Mouse (Mus musculus) gastrocnemius, postnatal 36 days (tissue): Measurements from ENCODE around the gene Ankrd50. TPM values are rescaled to one million over a fixed set of nuclear protein-coding genes. Genes with fewer than 3 reads are reported as not detected.

Experiments used
- DNase-seq, 2 experiments: peaks; one replicate each; pipeline ENCODE4 v3.0.0; 2022
- intact Hi-C: fragments of 180-260 bp; cut with DNase I; formaldehyde crosslinking; loops from one replicate; pipeline ENCODE4 v1.15.1; 2025
- long read RNA-seq, 2 experiments: library from polyadenylated mRNA; stranded (forward); transcript quantifications; one replicate each; pipeline ENCODE4 v2.0.0; 2021
- total RNA-seq, 2 experiments: library from RNA; stranded (reverse); gene quantifications; 2 replicates each; pipeline ENCODE4 v1.2.3; 2021

The Ankrd50 gene
- 10 to 100 TPM in 1 of 2 experiments, 1 to 10 TPM in 1; 9.7 to 10.6 TPM for total RNA-seq
- long read RNA-seq, experiment 1, partial matches to known transcripts = 0 of 1 reads
- long read RNA-seq, experiment 1, other reads (novel, unspliced or antisense) = 1 of 1 reads
- long read RNA-seq, experiment 2, partial matches to known transcripts = 0 of 3 reads
- long read RNA-seq, experiment 2, other reads (novel, unspliced or antisense) = 2 of 3 reads

DNA sequence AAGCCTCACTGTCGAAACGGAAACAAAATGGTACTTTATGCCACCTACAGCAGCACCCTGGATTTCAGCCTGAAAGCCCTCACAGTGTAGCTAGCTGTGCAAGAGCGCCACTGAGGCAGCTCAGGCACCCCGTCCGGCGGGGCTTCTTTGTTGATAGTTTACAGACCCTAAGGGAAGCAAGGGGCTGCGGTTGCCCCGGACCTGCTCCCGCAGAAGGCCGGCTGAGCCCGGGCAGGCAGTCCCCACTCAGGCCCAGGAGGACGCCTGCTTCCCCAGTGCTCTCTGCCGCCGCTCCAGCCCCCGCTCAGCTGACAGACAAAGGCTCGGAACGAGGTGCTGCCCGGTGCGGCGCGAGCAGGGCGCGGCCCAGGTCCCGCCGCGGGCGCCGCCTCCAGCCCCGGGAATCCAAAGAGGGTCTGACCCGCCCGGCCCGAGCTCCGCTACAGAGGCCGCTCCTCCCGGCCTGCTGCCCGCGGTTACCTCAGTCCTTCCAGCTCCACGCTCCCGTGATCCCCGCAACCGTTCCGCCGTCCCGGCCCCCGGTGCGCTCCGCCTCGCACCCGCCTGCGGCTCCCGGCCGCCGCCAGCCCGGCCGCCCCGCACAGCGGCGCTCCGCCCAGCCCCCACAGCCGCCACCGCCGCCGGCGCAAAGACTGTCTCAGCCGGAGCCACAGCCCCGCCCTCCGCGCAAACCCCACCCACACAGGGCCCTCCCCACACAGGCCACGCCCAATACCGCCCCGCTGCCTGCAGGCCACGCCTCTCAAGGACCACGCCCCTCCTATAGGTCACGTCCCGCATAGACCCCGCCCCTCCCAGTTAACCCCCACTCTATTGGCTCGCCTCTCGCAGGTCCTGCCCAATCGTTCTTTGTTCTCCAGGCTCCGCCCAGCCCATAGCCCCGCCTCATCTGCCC is at the start of gene Ankrd50:
Gene Ankrd50 (minus strand): TSS at position 654 of the 916 bp plus-strand sequence.
- intact Hi-C loops = loop anchor here (10.0 kb wide), 1 partner anchor 230 kb away; no protein-coding TSS in a partner anchor
- peak; percentile 99 for DNase-seq

DNA sequence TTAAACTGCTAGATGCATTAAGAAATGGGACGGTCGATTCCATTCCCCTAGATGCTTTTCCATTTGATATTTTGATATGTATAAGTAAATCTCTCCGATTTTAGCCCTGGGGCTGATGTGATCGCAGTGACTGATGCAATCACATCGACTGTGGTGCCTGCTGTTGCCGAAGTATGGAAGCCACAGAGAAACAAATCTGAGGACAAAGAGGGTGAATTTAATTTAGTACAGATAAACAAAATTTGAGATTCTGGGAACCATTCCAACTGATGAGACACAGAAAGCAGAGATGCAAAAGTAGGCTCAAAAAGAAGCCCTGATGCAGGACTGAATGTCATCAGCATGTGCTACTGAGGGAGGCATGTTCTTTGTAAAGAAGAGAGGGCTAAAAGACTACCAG is 49.6 kb upstream of the Ankrd50 start:
- no peak for DNase-seq
- intact Hi-C loops = no loop called here

DNA sequence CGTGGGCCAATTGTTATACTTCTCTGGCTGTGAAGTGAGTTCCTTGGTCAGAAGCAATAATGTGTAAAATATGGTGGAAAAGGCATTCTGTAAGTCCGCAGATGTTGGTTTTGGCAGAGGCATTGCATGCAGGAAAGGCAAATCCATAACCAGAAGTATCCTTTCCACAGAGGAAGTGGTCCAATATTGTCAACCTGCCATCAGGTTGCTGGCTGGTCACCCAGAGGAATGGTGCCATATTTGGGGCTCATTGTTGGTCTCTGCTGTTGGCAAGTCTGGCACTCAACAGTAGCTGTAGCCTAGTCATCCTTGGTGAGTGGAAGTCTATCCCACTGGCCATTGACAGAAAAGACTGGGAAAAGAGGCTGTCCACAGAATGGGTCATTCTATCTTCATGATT is 35.8 kb upstream of the Ankrd50 start:
- intact Hi-C loops = no loop called here
- no peak for DNase-seq

DNA sequence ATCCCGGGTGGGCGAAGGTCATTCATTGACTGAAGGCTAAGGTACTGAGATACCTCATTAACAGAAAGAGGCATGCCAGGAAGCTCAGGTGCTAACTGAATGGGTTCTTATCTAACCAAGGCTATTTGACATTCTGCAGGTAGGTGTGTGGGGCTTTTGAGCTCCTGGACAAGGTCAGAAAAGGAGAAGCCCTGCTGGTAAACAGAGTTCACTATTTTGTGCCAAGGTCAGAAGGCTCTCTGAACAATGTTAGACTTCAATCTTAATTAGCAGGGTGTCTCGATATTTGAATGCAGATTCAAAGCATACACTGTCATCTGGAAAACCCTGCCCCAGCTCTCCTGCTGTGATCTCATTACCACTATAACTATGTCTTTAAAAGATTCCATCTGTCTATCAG is 35.3 kb upstream of the Ankrd50 start:
- intact Hi-C loops = no loop called here
- DNase-seq = no peak

DNA sequence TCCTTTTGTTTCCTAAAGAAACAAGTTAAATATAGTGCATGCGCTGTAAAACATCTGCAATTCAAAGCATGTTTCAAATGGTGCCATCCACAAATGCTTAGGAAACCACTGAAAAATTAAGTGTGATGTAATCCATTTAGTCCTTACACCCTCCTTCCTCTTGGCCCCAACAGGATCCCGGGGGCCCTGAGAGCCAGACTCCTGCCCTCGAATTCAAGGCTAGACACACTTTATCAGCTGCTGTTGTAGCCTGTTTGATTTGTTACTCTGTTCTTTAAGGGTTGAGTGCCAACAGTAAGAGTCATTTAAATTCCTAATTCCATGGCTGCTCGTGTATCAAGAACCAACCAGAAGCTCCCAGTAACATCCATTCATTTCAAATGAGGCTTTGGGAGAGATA is 19.0 kb upstream of the Ankrd50 start:
- intact Hi-C loops = no loop called here
- no peak for DNase-seq

DNA sequence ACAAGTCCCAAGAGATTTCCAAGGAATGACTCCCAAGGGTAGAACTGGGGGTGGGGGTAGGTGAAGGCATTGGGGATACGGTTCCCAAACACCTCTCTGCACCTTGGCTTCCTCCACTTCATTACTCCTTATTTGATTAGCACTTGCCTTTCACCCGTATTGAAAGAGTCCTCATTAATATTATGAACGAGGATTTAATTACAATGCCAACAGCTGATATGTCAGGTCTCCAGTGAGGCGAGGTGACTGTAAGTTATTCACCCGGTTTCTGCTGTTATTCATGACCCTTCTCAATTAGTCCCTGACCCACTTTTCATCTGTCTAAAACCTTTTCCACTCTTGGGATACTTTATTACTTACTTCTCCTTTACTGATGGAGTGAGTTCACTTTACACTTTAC is 17.5 kb upstream of the Ankrd50 start:
- no peak for DNase-seq
- intact Hi-C loops = no loop called here

DNA sequence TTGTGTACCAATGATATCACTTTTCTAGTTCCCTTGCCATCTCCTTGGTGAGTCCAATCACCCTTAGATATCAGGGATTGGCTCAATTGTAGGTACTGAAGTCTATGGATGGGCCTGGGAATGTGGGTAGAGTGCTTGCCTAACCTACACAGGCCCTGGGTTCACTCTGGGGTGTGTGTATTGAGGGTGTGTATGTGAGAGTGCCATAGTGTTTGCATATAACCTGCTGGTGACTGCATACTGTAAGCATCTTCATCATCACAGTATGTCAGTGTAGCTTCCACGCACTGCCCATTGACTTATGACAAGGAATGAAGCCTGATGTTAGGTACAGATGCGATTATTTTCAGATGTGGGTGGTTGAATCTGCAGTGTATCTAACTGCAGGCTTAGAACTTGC is 17.1 kb upstream of the Ankrd50 start:
- DNase-seq = no peak
- intact Hi-C loops = no loop called here

DNA sequence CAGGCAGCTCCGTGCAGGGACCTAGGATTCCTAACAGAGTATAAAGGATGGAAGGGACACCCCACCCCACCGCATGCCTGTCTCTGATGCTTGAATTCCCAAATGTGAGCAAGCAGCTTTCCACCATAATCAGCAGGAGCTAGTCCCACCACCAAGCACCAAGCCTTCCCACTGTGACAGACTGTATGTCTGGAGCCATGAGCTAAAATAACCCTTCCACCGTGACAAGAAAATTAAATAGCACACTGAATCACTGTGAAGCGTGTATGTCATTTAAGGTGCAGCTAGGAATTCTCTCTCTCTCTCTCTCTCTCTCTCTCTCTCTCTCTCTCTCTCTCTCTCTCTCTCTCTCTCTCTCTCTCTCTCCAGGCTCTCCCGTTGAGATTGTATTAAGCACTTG is 16.7 kb upstream of the Ankrd50 start:
- intact Hi-C loops = no loop called here
- DNase-seq = no peak

DNA sequence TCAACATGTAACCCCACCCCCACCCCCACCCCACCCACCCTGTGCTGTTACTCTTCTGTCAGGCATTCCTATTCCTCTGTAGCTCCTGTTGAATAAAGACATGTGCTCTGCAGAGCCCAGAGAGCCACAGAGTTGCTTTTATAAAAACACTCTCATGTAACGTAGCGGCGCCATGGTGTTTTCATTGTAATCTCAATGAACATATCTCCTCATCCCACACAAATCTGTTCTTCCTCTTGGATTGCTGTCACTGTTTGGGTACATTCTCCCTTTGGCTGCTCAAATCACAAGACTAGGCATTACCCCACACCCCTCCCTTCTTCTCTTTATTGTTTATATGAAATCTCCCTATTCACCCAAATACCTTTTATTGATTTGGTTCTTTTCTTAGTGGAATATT is 13.9 kb upstream of the Ankrd50 start:
- DNase-seq = no peak
- intact Hi-C loops = no loop called here

DNA sequence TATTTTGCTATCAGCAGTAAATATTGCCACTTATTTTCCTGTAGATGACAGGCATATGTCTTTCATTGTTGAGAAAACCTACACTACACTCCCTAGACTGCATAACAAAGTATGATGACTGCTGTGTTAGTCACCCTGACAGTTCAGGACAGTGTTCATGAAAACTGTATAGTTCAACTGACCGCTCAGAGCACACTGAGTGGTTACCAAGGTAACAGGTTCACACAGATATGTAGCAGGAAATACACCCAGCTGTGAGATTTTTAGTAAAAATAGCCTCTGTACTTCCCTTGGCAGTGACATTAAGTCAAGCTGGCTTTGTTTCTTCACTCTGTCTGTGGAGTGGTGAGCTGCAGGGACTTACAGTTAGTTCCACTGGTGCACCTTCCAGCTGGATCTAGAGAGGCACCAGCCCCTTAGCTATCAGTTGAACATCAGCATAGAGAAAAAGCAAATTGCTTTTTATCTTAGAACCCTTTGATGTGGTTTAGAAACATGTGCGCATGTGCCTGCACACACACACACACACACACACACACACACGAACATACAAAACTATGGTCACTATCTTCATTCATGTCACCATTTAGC is 12.2 kb upstream of the Ankrd50 start:
- intact Hi-C loops = no loop called here
- no peak for DNase-seq

DNA sequence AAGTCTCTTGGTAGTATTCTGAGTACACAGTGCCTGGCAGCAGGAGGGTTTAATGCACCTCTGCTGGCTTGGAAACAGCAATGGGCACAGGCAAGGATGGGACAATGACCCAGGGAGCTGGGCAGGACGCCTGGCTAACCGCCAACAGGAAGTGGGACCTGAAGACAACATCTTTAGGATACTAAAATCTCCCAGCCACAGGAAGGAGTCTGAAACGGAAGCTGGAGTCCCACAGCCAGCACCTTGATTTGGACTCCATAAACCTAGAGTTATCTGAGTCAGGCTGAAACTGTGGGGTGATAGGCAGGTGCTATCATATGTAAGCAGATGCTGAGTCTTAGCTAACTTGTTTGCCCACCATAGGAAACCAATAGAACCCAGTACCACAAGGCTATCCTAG is 7.1 kb upstream of the Ankrd50 start:
- intact Hi-C loops = no loop called here
- DNase-seq = no peak

DNA sequence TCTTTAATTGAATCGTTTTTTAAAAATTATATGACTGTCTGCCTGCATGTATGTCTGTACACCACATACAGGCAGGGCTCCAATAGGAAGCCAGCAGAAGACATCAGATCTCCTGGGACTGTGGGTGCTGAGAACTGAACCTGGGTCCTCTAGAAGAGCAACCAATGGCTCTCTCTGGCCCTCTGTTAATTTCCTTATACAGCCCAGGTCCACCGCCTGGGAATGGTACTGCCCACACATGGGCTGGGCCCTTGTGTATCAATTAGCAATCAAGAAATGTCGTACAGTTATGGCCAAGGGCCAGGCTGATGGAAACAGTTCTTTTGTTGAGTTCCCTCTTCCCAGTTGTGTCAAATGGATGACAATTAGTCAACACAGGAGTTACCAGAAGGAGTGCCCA is 6.6 kb upstream of the Ankrd50 start:
- intact Hi-C loops = no loop called here
- DNase-seq = no peak

DNA sequence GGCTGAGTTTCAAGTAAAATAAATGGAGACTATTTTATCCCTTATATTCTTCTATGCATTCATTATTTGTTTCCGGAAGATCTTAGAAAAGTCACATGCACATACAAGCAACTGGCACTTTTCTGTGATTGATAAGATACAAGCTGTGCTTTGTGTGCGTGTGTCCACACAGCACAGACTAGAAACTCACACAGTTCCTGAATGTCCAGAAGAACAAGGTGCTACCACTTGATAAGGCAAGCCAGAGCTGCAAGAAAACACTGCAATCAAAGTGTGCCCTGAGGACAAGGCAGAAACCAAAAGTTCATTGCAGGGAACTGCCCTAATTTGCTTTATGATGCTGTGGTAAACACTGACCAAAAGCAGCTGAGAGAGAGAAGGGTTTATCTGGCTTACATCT is 6.1 kb upstream of the Ankrd50 start:
- DNase-seq = no peak
- intact Hi-C loops = no loop called here

DNA sequence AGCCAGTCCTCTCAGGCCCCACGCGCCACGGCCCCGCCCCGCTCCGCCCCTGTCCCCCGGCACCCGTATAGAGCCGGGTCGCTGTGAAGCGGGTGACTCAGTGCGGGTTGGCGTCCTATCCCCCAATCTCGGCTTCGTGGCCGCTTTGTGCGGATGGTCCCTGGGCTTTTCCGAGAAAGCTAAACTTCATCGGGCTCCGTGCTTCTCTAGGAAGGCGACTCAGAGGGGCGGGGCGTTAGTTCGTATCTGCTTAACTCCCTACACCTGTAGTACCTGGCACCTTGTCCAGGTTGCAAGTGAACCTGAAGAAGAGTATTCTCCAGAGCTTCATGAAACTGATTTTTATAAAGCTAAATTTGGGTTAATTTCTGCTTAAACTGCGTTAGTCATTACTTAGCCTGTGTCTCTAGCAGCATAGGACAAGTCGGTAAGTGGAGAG is 482 bp upstream of the Ankrd50 start:
- intact Hi-C loops = loop anchor here (10.0 kb wide), 1 partner anchor 230 kb away; no protein-coding TSS in a partner anchor
- no peak for DNase-seq

DNA sequence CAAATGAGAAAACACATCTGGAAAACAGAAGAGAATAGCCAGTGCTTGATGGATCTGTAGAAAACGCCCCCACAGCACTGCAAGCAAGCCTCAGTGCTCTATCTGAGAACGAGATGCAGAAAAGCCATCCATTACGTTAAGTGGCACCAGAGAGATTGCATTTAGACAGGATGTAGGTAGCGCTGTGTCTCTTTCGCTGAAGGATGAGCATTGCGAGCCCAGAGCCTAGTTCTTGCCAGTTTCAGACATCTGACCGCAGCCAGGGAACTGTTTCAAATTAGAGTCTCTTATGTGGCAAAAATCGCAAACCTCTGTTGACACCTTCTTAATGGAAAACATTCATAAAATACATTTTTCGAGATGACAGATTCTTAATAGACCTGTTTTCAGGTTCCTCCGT is 1.1 kb downstream of the Ankrd50 start:
- no peak for DNase-seq

DNA sequence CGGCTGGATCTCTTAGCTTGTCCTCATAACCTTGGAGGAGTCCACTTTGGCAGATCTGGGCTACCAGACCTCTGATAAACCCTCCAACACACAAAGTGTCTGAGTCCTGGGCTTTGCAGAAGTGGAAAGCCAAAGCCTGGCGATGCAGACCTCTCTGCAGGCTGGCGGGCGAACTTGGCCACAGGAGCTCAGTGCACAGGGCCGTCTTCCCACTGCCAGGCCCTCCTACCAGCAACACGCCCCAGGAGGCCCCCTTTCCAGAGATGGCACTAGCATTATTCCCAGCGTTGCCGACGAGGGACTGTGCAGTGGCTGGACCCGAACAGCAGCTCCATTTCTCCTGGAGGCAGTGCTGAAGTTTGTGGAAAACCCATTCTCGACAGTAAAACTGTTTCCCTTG is 1.9 kb downstream of the Ankrd50 start:
- no peak for DNase-seq
- intact Hi-C loops = loop anchor here (10.0 kb wide), 1 partner anchor 228 kb away; no protein-coding TSS in a partner anchor

More for the DNA sequence above, 1.1 kb downstream of the Ankrd50 start:
- intact Hi-C loops = loop anchor here (10.0 kb wide), 1 partner anchor 229 kb away; no protein-coding TSS in a partner anchor

DNA sequence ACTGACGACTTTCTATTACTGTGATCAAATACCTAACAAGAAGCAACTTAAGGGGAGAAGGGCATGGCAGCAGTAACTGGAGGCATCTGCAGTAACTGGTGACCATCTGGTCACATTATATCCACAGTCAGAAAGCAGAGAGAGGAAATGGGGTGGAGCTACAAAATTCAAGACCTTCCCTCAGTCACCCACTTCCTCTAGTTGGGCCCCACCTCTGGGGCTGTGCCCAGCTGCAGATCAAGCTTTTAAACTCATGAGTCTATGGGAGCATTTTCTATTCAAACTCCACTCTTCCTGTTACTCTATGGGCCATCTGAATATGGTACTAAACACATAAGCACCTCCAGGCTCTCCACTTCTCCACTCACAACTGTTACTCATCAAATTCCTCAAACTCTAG is 3.5 kb downstream of the Ankrd50 start:
- intact Hi-C loops = loop anchor here (10.0 kb wide), 1 partner anchor 226 kb away; no protein-coding TSS in a partner anchor
- no peak for DNase-seq

DNA sequence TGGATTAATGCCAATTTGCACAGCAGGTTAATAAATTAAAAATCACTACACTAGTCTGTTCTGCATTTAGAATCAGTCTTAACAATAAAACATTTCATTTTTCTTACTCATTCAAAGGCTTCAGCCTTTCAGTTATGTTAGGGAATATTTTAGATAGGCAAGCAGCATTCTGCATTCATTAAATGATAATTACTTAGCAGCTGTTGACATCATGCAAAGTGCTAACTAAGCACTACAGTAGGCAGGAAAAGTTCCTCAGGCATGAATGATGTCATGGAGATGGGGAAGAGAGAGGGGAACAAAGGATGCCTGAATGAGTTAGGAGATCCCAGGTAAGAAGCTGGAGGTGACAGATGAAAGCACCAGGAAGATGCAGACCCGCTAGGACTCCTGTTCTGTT is 6.7 kb downstream of the Ankrd50 start:
- intact Hi-C loops = no loop called here

DNA sequence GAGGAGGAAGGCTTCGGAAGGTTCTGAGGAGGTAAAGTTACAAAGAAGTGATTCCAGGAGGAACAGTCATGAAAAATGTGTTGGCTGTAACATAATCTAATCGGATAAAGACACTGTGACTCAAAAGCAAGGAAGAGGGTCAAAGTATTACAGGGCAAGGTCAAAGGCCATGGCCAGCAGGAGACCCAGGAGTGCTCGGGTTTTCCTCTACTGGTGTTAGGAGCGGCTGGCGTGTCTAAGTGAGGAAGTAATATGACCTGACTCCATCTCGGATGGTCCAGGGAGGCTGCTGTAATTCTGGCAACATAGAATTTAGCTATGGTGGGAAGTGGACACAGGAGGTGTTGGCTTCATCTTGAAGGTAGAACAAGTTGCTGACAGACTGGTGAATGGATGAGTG is 9.1 kb downstream of the Ankrd50 start:
- intact Hi-C loops = no loop called here
- DNase-seq = no peak

More for the DNA sequence above, 6.7 kb downstream of the Ankrd50 start:
- DNase-seq = no peak

DNA sequence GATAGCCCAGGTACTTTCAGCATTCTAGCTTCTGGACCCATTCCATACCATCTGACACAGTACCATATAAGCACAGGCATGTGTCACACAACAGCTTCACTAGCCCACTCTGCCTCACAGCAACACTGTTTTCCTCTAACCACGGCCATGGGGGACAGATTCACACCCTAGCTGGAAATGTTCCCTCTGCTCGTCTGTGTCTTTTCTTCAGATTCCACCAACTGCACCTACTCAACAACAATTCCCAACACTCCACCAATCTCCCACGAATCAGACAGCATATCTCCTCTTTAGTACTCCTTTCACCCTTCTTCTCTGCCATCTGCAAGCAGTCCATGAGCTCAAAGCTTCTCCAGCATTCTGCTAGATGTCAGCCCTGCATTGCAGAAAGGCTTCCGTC is 11.5 kb downstream of the Ankrd50 start:
- intact Hi-C loops = no loop called here
- no peak for DNase-seq

DNA sequence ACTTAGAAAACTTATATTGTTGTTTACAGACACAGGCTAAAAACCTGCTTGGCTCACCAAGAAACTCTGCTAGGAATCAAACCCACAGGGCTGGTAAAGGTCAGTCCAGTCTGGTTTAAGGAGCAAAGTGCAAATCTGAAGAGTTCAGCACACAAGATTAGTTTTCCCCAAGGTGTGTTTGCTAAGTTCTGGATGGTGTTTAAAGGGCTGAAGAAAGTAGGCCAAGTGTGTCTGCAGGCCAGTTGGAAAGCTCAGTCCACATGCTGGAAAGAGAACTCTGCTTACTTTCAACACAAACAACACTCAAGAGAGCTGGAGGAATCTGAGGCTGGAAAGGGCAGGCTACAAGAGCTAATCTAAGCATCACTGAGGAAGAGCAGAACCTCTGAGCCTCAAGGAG is 13.1 kb downstream of the Ankrd50 start:
- intact Hi-C loops = no loop called here
- no peak for DNase-seq
